Mouse (Mus musculus): ENCODE results near the gene Ube2d2b.
A peak's percentile ranks its signal among the peaks of the same experiment; 100 is the strongest.

Gene Ube2d2b

GRCm38 (mm10) chr5:107829998-107830560 is at the start of gene Ube2d2b:
Ube2d2b (plus strand) TSS chr5:107830099.
- DNase-seq (ENCODE audit: low read depth), result no peak

DNA sequence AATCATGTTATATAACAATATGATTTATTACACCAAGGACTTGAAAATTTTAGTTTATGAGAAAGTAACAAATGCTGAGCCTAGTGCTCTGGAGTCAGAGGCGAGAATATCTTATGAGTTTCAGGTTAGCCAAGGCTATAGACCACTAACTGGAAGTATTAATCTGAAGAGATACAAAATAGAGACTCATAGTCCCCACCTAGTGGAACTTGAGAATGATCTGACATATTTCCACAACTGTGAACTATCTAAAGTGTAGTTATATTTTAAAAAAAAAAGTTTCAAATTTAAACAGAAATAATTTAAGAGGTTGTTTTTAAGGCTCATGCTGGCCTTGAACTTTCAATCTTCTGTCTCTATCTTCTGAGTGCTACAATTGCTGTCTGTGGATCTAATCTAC is 47.5 kb upstream of the Ube2d2b start:
- no peak for DNase-seq (ENCODE audit: low read depth)

GRCm38 (mm10) chr5:107787682-107788443 is 42.0 kb upstream of the Ube2d2b start:
- DNase-seq (ENCODE audit: low read depth), result peak; percentile 34

DNA sequence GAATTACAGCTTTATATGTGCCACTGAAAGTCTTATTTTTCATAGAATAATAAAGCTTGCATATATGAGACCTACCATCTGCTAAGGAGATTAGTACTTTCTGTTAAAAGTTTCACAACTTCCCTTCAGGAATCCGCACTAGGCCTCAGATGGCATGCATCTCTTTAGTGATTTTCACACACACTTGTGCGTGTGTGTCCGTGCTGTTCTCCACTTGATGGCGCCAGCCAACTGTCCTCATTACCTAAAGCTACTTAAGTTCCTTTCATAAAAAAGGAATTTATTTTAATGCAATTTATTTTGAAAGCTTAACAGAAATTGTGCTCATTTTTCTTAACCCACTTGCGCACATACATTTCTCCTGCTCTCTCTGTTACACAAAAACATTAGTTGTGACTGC is 40.4 kb upstream of the Ube2d2b start:
- DNase-seq (ENCODE audit: low read depth), result peak; percentile 51

- no peak for DNase-seq (ENCODE audit: low read depth)
Measured at GRCm38 (mm10) chr5:107791966-107792365, 37.9 kb upstream of the Ube2d2b start.

GRCm38 (mm10) chr5:107792516-107792915 is 37.4 kb upstream of the Ube2d2b start:
- no peak for DNase-seq (ENCODE audit: low read depth)

DNA sequence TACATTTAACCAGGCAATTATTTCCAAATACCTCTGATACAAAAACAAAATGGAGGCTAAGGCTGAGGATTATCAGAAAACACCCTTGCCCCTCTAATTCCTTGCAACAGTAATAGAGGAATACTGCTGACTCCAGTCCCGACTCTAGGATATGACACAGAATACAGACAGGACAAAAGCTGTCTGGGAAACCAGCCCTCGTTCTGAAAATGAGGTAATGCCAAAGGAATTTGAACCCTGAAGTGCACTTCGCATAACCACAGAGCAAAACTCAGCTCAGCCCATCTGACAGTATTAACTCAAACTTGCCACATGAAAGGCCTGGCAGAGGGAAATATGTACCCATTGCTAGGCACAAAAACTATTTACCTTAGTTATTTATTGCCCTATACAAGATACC is 36.6 kb upstream of the Ube2d2b start:
- DNase-seq (ENCODE audit: low read depth), result no peak

- DNase-seq (ENCODE audit: low read depth), result peak; percentile 51
Measured at GRCm38 (mm10) chr5:107793927-107794326, 36.0 kb upstream of the Ube2d2b start.

GRCm38 (mm10) chr5:107798290-107798689 is 31.6 kb upstream of the Ube2d2b start:
- DNase-seq (ENCODE audit: low read depth), result no peak

DNA sequence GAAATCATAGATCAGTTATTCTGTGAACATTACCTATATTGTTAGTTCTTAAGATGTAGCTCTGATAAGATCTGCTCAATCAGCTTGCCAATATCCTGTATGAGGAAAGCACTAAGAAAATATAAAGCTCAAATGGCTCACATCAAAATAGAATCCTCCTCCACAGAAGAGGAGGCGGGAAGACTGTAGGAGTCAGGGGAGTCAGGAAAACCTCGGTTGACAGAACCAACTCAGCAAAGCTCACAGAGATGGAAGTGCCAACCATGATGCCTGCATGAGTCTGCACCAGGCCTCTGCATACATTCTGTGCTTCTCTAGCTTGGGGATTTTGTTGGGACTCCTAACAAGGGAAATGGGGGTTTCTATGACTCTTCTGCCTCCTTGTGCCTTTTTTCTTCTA is 28.7 kb upstream of the Ube2d2b start:
- DNase-seq (ENCODE audit: low read depth), result no peak

DNA sequence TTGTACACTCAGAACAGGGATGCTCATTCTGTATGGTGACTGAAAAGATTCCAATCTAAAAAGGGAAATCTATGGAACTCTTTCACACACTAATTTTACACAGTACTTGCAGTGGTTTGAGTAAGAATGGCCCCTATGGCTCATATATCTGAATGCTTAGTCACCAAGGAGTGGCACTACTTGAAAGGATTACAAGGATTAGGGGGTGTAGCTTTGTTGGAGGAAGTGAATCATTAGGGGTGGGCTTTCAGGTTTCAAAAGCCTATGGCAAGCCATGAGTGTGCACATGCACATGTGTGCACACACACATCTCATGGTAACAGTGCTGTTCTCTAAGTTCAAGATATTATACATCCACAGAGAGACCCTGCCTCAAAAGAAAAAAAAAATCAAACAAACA is 27.3 kb upstream of the Ube2d2b start:
- DNase-seq (ENCODE audit: low read depth), result no peak

DNA sequence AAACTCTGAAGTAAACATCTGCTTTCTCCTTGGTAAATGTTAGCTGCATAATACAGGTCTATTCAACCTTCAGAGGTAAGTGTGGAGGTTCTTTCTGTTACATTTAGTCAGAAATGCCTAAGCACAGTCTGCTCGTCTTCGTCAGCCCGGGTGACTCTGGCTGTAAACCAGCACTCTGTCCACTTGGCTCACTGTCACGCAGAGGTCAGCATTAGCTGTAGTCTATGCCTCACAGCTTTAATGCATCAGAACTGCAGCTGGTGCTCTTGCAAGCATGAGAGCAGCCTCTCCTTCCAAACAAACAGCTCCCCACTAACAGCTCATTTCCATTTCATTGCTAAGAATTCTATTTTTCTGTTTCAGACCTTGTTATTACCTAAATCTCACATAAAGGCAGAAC is 22.4 kb upstream of the Ube2d2b start:
- DNase-seq (ENCODE audit: low read depth), result no peak

GRCm38 (mm10) chr5:107814651-107815050 is 15.2 kb upstream of the Ube2d2b start:
- DNase-seq (ENCODE audit: low read depth), result no peak

- no peak for DNase-seq (ENCODE audit: low read depth)
Measured at GRCm38 (mm10) chr5:107822521-107822920, 7.4 kb upstream of the Ube2d2b start.

GRCm38 (mm10) chr5:107831351-107831750 is 1.5 kb downstream of the Ube2d2b start:
- DNase-seq (ENCODE audit: low read depth), result no peak

- no peak for DNase-seq (ENCODE audit: low read depth)
Measured at GRCm38 (mm10) chr5:107834287-107834686, 4.4 kb downstream of the Ube2d2b start.

- no peak for DNase-seq (ENCODE audit: low read depth)
Measured at GRCm38 (mm10) chr5:107838891-107839644, 9.2 kb downstream of the Ube2d2b start.

GRCm38 (mm10) chr5:107840549-107841238 is 10.8 kb downstream of the Ube2d2b start:
- DNase-seq (ENCODE audit: low read depth), result peak; percentile 77

DNA sequence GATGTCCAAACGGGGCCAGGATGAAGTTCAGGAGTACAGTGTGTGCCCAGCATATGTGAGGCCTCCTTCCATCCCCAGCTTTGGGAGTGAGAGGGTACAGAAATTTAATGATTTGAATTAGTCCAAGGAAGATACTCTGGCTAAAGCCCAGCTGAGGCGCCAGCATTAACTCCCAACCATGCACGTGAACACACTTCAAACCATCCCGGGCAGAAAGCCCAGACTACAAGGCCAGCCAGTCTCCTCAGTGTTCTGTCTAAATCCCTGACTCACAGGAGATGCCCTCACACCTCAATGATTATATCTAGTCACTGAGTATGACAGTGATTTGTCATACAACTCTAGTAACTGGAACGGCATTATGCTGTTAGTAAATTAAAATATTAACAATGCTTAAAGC is 17.4 kb downstream of the Ube2d2b start:
- DNase-seq (ENCODE audit: low read depth), result no peak

DNA sequence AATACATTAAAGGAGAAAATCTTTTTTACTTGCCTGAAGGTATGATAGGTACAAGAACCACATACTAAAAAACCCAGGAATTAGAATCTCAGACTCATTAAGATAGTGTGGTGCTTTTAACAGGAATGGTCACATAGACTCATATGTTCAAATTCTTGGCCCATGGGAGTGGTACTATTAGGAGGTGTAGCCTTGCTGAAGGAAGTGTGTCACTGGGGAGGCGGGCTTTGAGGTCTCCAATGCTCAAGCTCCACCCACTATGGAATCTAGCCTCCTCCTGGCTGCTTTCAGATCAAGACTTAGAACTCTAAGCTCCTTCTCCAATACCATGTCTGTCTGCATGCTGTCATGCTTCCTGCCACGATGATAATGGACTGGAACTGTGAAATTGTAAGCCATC is 17.9 kb downstream of the Ube2d2b start:
- no peak for DNase-seq (ENCODE audit: low read depth)

DNA sequence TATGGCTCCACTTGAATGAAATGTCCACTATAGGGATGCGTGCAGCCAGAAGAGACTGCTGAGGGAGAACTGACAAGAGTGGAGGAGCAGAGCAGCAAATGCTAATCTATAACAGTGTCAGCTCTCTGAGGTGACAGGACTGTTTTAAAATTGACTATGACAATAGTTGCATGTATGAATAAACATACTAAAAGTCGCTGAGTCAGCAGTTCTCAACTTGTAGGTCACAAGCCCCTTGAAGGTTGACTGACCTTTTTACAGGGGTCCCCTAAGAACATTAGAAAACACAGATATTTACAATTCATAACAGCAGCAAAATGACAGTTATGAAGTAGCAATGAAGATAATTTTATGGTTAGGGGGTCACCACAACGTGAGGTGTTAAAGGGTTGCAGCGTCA is 19.1 kb downstream of the Ube2d2b start:
- DNase-seq (ENCODE audit: low read depth), result no peak

DNA sequence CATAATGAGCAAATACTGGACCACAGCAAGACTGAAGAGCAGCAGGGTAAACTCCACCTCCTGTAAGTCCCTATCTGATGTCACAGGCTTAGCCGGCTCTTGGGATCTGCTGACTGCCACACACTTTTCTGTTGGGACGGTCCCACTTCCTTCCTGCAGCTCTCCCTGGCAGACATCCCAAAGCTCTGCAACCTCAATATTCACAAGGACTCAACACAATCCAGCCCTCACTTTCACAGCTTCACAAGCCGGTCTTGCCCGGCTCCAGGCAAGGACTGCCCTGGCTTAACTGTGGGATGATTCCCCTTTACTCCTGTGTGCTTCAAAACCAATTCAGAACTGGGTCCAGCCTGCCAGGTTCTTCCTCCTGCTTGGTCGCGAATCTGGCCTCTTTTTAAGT is 23.9 kb downstream of the Ube2d2b start:
- DNase-seq (ENCODE audit: low read depth), result no peak

DNA sequence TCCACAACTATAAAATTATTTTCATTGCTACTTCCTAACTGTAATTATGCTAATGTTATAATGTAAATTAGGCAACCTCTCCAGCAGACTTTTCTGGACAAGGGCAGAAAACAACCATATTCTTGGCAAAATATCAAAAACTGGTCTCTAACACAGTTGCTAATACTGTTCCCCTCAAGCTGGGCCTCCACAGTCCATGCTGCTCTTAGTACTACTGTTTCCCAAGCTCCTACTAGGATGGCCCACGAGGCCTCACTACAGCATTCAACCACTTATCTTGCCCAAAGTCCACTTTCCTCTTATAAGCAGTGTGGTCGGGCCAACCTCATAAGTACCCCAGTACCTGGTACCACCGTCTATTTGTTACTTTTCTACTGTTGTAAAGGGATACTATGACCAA is 24.7 kb downstream of the Ube2d2b start:
- DNase-seq (ENCODE audit: low read depth), result no peak
